Mouse (Mus musculus) ES-E14 (cell line): ENCODE results near the gene Gen1.

Source experiments
- CHD2 ChIP-seq: IDR thresholded peaks from 2 replicates; pipeline ENCODE4 v1.6.1; 2014; ENCODE audit warnings: mild to moderate bottlenecking, low read depth, low read length, inconsistent platforms
- ZC3H11A ChIP-seq: IDR thresholded peaks from 2 replicates; pipeline ENCODE4 v1.6.1; 2012; ENCODE audit warnings: low read depth, mild to moderate bottlenecking, inconsistent platforms, low read length, borderline replicate concordance
- ZNF384 ChIP-seq: IDR thresholded peaks from 2 replicates; pipeline ENCODE4 v1.6.1; 2012; ENCODE audit warnings: low read depth, low read length, inconsistent platforms

DNA sequence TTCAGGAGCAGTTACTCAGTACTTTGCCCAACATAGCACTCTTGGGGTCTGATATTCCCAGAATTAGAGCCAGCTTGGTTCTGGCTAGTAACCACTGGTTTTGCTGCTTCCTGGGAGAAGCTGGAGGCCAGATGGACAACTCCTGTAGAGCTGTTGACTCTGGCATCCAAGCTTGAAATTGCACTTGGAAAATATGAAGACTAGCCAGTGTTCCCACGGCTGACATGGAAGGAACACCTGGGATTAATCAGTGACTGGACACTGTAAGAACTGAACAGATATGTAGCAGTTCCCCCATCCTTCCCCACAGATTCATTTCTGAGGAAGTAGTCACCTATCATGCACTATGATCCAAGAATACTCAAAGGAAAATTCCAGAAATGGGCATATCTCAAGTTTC lies 52.7 kb downstream of the Gen1 start:
- TF ChIP-seq ZC3H11A, result no peak
- TF ChIP-seq CHD2, result no peak
- TF ChIP-seq ZNF384, result no peak
